Mouse (Mus musculus) mesoderm, embryonic 11.5 days (tissue): ENCODE measurements around the gene A630001G21Rik.
"Not testable (repeated sequence)": the region's sequence is repeated elsewhere in the genome, so short reads cannot be mapped to it uniquely, and the experiment has no call there.

ENCODE experiments used
- DNase-seq: peaks from one replicate; pipeline ENCODE4 v3.0.0-alpha.2; 2012; ENCODE audit warnings: low read depth, low spot score

A630001G21Rik gene

GRCm38 (mm10) chr1:85778436-85778835 lies at the start of gene A630001G21Rik:
A630001G21Rik (minus strand) TSS chr1:85778643.
- DNase-seq: no peak

GRCm38 (mm10) chr1:85827166-85827565 lies 48.7 kb upstream of the A630001G21Rik start:
- DNase-seq: no peak

GRCm38 (mm10) chr1:85824905-85825304 lies 46.5 kb upstream of the A630001G21Rik start:
- DNase-seq: no peak

GRCm38 (mm10) chr1:85822239-85822638 lies 43.8 kb upstream of the A630001G21Rik start:
- DNase-seq: no peak

- no peak for DNase-seq
Observed at GRCm38 (mm10) chr1:85819695-85820094, 41.3 kb upstream of the A630001G21Rik start.

- no peak for DNase-seq
Observed at GRCm38 (mm10) chr1:85818121-85818520, 39.7 kb upstream of the A630001G21Rik start.

GRCm38 (mm10) chr1:85814213-85814612 lies 35.8 kb upstream of the A630001G21Rik start:
- DNase-seq: not testable (repeated sequence)

- no peak for DNase-seq
Observed at GRCm38 (mm10) chr1:85810787-85811186, 32.3 kb upstream of the A630001G21Rik start.

- DNase-seq: no peak
Observed at GRCm38 (mm10) chr1:85810343-85810742, 31.9 kb upstream of the A630001G21Rik start.

- DNase-seq: no peak
Observed at GRCm38 (mm10) chr1:85809256-85809655, 30.8 kb upstream of the A630001G21Rik start.

GRCm38 (mm10) chr1:85804551-85804950 lies 26.1 kb upstream of the A630001G21Rik start:
- no peak for DNase-seq

GRCm38 (mm10) chr1:85802517-85802916 lies 24.1 kb upstream of the A630001G21Rik start:
- DNase-seq: no peak

- no peak for DNase-seq
Observed at GRCm38 (mm10) chr1:85799776-85800175, 21.3 kb upstream of the A630001G21Rik start.

- no peak for DNase-seq
Observed at GRCm38 (mm10) chr1:85795196-85795595, 16.8 kb upstream of the A630001G21Rik start.

GRCm38 (mm10) chr1:85794106-85794771 lies 15.8 kb upstream of the A630001G21Rik start:
- peak; percentile 54 for DNase-seq

GRCm38 (mm10) chr1:85793208-85794105 lies 15.0 kb upstream of the A630001G21Rik start, which contains the start of gene Cab39:
Cab39 (plus strand) TSS chr1:85793441.
- peak; percentile 90 for DNase-seq

- DNase-seq: no peak
Observed at GRCm38 (mm10) chr1:85791476-85791875, 13.0 kb upstream of the A630001G21Rik start.

- DNase-seq: no peak
Observed at GRCm38 (mm10) chr1:85790565-85790964, 12.1 kb upstream of the A630001G21Rik start.

GRCm38 (mm10) chr1:85779428-85780180 lies 1.2 kb upstream of the A630001G21Rik start:
- no peak for DNase-seq

- DNase-seq: no peak
Observed at GRCm38 (mm10) chr1:85779012-85779411, 569 bp upstream of the A630001G21Rik start.

- no peak for DNase-seq
Observed at GRCm38 (mm10) chr1:85776154-85776553, 2.3 kb downstream of the A630001G21Rik start.

- no peak for DNase-seq
Observed at GRCm38 (mm10) chr1:85775136-85775535, 3.3 kb downstream of the A630001G21Rik start.
